Mouse (Mus musculus): Measurements from ENCODE around the gene Krt19. TPM values are rescaled to one million over a fixed set of nuclear protein-coding genes. Genes with fewer than 3 reads are reported as not detected.

Gene Krt19
- total and polyA plus RNA-seq, 2 experiments from 2014 or later = 1.6 to 8.1 TPM

DNA sequence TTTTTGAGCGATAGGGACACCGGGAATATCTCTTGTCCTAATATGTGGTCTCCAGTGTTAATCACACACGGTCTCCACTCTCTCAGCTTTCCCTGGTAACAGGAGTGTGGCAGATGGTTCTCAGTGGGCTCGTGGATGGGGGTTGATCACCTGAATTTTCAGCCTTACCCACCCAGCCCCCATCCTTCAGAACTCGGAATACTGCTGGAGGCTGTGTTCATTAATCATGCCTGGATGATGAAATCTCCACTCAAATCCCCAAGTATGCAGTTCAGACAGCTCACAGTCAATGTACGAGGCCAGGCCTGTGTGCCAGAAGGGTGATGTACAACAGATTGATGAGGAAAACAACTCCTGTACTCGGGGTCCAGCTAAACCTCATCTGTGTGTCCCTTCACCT is 23.6 kb downstream of the Krt19 start:
- ATAC-seq (ENCODE audit: low FRiP score) (no peak), DNase-seq (ENCODE audit: low spot score) (no peak)
- Histone ChIP-seq H3K4me3 (ENCODE audit: low read depth, low read length) (no peak overlapping the region), H3K36me3 (ENCODE audit: insufficient read depth, low read length) (no peaks in the 10 kb centered on the region), H3K9ac (replicated peaks; ENCODE audit: low read length, poor library complexity, severe bottlenecking) (no peak overlapping the region), H3K27me3 (ENCODE audit: insufficient read depth, low read length) (no peaks in the 10 kb centered on the region), H3K27ac (ENCODE audit: low read depth, low read length) (no peak overlapping the region), H3K9me3 (ENCODE audit: low read length) (no peaks in the 10 kb centered on the region), H3K4me1 (ENCODE audit: insufficient read depth, low read length) (no peaks in the 10 kb centered on the region), H3K4me2 (ENCODE audit: low read depth, low read length, poor library complexity, severe bottlenecking) (no peak overlapping the region)
- WGBS = 77% methylated on average over 7 of the region's 7 CpGs
- TF ChIP-seq CTCF (IDR thresholded peaks at IDR 0.05) = no peak

DNA sequence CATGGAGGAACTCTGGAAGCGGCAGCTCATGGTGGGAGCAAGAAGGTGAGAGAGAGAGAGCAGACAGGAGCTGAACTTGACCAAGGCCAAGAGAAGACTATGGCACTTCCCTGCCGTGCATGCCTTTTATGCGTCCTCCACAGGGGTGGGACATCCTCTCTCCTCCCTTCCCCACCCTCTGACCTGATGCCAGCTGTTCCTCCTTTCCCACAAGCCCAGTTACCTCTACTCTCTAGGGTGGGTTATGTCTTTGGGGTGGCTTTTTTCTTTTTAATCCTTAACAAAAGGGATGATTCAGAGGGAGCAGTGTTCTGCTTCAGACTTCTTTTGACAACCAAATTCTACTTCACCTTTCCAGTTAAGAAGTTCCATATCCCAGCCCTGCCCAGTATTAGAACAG is 27.0 kb downstream of the Krt19 start, which contains the start of gene Krt13:
Gene Krt13, minus strand, starts transcription at position 101 of the 400 bp plus-strand sequence.
- ATAC-seq (ENCODE audit: low FRiP score) (no peak), DNase-seq (ENCODE audit: low spot score) (no peak)
- TF ChIP-seq CTCF (IDR thresholded peaks at IDR 0.05) = no peak
- no peaks in the 10 kb centered on the region for H3K4me1 ChIP-seq (ENCODE audit: insufficient read depth, low read length)
- H3K27me3 ChIP-seq (ENCODE audit: insufficient read depth, low read length) = no peaks in the 10 kb centered on the region
- 89% methylated on average over 3 of the region's 3 CpGs for WGBS
- H3K27ac ChIP-seq (ENCODE audit: low read depth, low read length) = no peak within 1 kb of the TSS
- H3K4me3 ChIP-seq (ENCODE audit: low read depth, low read length) = no peak within 1 kb of the TSS
- H3K9ac ChIP-seq (replicated peaks; ENCODE audit: low read length, poor library complexity, severe bottlenecking) = no peak within 1 kb of the TSS
- H3K9me3 ChIP-seq (ENCODE audit: low read length) = no peaks in the 10 kb centered on the region
- H3K4me2 ChIP-seq (ENCODE audit: low read depth, low read length, poor library complexity, severe bottlenecking) = no peak within 1 kb of the TSS
- H3K36me3 ChIP-seq (ENCODE audit: insufficient read depth, low read length) = no peaks in the 10 kb centered on the region

DNA sequence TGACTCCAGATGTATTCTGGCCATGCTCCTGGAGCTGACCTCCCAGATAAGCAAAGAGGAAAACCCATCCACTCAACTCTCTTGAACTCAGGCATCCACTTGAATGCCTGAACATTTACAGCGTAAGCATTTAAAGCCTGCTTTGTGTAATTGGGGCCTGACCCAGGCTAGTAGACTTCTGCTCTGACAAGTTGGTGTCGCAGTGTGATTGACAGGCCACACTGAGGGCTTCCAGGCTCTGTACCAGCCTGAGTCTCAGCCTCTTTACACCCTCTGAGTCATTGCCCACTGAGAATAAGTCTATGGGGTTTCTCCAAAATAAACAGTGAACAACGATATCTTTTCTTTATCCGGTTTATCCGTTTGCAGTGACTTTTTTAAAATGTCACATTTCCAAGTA is 28.1 kb downstream of the Krt19 start:
- no peaks in the 10 kb centered on the region for H3K27me3 ChIP-seq (ENCODE audit: insufficient read depth, low read length)
- 92% methylated on average over 5 of the region's 5 CpGs for WGBS
- no peaks in the 10 kb centered on the region for H3K4me1 ChIP-seq (ENCODE audit: insufficient read depth, low read length)
- no peak overlapping the region for H3K27ac ChIP-seq (ENCODE audit: low read depth, low read length)
- H3K9ac ChIP-seq (replicated peaks; ENCODE audit: low read length, poor library complexity, severe bottlenecking) = no peak overlapping the region
- no peaks in the 10 kb centered on the region for H3K9me3 ChIP-seq (ENCODE audit: low read length)
- H3K4me3 ChIP-seq (ENCODE audit: low read depth, low read length) = no peak overlapping the region
- TF ChIP-seq CTCF (IDR thresholded peaks at IDR 0.05) = no peak
- ATAC-seq (ENCODE audit: low FRiP score) = no peak
- H3K4me2 ChIP-seq (ENCODE audit: low read depth, low read length, poor library complexity, severe bottlenecking) = no peak overlapping the region
- no peaks in the 10 kb centered on the region for H3K36me3 ChIP-seq (ENCODE audit: insufficient read depth, low read length)
- DNase-seq (ENCODE audit: low spot score) = no peak

GRCm38 (mm10) chr11:100113742-100114029 is 34.8 kb downstream of the Krt19 start:
- TF ChIP-seq CTCF (IDR thresholded peaks at IDR 0.05) = no peak
- DNase-seq (ENCODE audit: low spot score) = no peak

GRCm38 (mm10) chr11:100112935-100113741 is 35.3 kb downstream of the Krt19 start:
- Histone ChIP-seq H3K27me3 (ENCODE audit: insufficient read depth, low read length) (no peaks in the 10 kb centered on the region), H3K27ac (ENCODE audit: low read depth, low read length) (no peak overlapping the region), H3K9ac (replicated peaks; ENCODE audit: low read length, poor library complexity, severe bottlenecking) (no peak overlapping the region), H3K36me3 (ENCODE audit: insufficient read depth, low read length) (no peaks in the 10 kb centered on the region), H3K9me3 (ENCODE audit: low read length) (no peaks in the 10 kb centered on the region), H3K4me2 (ENCODE audit: low read depth, low read length, poor library complexity, severe bottlenecking) (no peak overlapping the region), H3K4me1 (ENCODE audit: insufficient read depth, low read length) (no peaks in the 10 kb centered on the region), H3K4me3 (ENCODE audit: low read depth, low read length) (no peak overlapping the region)
- TF ChIP-seq CTCF (IDR thresholded peaks at IDR 0.05) = no peak
- 82% methylated on average over 11 of the region's 11 CpGs for WGBS
- no peak for ATAC-seq (ENCODE audit: low FRiP score)
- no peak for DNase-seq (ENCODE audit: low spot score)

More at GRCm38 (mm10) chr11:100113742-100114029, 34.8 kb downstream of the Krt19 start:
- Histone ChIP-seq H3K27me3 (ENCODE audit: insufficient read depth, low read length) (no peaks in the 10 kb centered on the region), H3K9me3 (ENCODE audit: low read length) (no peaks in the 10 kb centered on the region), H3K4me3 (ENCODE audit: low read depth, low read length) (no peak overlapping the region), H3K36me3 (ENCODE audit: insufficient read depth, low read length) (no peaks in the 10 kb centered on the region), H3K4me2 (ENCODE audit: low read depth, low read length, poor library complexity, severe bottlenecking) (no peak overlapping the region), H3K9ac (replicated peaks; ENCODE audit: low read length, poor library complexity, severe bottlenecking) (no peak overlapping the region), H3K4me1 (ENCODE audit: insufficient read depth, low read length) (no peaks in the 10 kb centered on the region), H3K27ac (ENCODE audit: low read depth, low read length) (no peak overlapping the region)
- no peak for ATAC-seq (ENCODE audit: low FRiP score)
- WGBS = 91% methylated on average over 2 of the region's 2 CpGs

DNA sequence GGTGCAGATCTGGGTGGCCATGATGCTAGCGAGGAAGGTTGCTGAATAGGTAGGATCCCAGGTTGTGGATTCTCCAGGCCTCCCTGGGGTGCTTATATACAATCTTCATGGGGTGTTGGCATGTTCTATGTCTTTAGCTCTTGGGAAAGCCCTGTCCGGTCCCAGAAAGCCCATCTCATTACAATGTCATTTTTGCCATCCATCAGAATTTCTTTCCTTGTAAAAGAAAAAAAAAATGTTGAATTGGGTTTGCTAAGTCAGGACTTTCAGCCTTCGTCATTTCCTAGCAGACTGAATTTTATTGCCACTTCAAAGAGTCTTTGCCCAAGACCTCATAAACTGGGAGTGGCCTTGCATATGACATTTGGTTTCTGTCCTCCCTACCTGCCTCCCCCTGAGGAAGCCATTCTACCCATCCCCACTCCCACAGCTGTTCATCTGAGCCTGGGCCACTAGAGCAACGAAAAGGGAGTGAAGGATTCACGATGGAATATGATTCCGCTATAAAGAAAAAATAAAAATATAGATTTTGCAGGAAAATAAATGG is 42.8 kb downstream of the Krt19 start, which contains the start of gene Krt36:
Gene Krt36, minus strand, starts transcription at position 51 of the 547 bp plus-strand sequence.
- H3K4me1 ChIP-seq (ENCODE audit: insufficient read depth, low read length) = no peaks in the 10 kb centered on the region
- no peaks in the 10 kb centered on the region for H3K27me3 ChIP-seq (ENCODE audit: insufficient read depth, low read length)
- no peak within 1 kb of the TSS for H3K4me2 ChIP-seq (ENCODE audit: low read depth, low read length, poor library complexity, severe bottlenecking)
- H3K27ac ChIP-seq (ENCODE audit: low read depth, low read length) = no peak within 1 kb of the TSS
- DNase-seq (ENCODE audit: low spot score) = no peak
- TF ChIP-seq CTCF (IDR thresholded peaks at IDR 0.05) = no peak
- no peak within 1 kb of the TSS for H3K9ac ChIP-seq (replicated peaks; ENCODE audit: low read length, poor library complexity, severe bottlenecking)
- H3K36me3 ChIP-seq (ENCODE audit: insufficient read depth, low read length) = no peaks in the 10 kb centered on the region
- 92% methylated on average over 6 of the region's 6 CpGs for WGBS
- no peak within 1 kb of the TSS for H3K4me3 ChIP-seq (ENCODE audit: low read depth, low read length)
- no peaks in the 10 kb centered on the region for H3K9me3 ChIP-seq (ENCODE audit: low read length)
- no peak for ATAC-seq (ENCODE audit: low FRiP score)
